Mouse (Mus musculus): ENCODE results near the gene Gimap4. TPM values are rescaled to one million over a fixed set of nuclear protein-coding genes. Genes with fewer than 3 reads are reported as not detected.

Gene Gimap4
- total and polyA plus RNA-seq, 2 experiments from 2014 or later, result 0.48 to 0.77 TPM

DNA sequence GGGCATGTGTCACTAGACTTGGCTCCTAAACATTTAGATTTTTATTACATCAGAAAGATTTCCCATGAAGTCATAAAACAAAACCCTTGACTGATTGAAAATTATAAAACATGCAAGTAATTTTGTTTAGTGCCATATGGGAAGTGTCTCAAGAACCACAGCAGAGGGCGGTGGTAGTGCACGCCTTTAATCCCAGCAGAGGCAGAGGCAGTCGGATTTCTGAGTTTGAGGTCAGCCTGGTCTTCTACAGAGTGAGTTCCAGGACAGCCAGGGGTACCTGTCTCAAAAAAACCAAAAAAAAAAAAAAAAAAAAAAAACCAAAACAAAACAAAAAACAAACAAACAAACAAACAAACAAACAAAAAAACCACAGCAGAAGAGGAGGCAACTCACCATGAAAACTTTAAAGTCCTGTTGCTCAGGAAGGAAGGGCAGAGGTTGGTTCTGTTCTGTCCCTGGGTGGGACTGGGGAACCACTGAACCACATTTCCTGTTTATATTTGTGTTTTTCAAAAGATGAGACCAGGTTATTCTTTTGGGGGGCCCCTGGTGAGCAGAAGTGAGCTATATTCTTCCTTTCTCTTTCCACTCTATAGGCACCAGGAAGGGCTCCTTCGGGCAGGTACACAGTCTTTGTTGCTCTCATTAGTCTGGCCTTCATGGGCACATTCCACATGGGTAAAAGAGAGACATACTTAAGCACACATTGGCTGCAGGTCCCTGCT is 12.6 kb downstream of the Gimap4 start:
- Histone ChIP-seq H3K27ac (ENCODE audit: low read depth, low read length) (no peak overlapping the region), H3K9me3 (ENCODE audit: low read length) (no peaks in the 10 kb centered on the region), H3K36me3 (ENCODE audit: insufficient read depth, low read length) (no peaks in the 10 kb centered on the region), H3K27me3 (ENCODE audit: insufficient read depth, low read length) (no peaks in the 10 kb centered on the region), H3K9ac (replicated peaks; ENCODE audit: low read length, poor library complexity, severe bottlenecking) (no peak overlapping the region), H3K4me2 (ENCODE audit: low read depth, low read length, poor library complexity, severe bottlenecking) (no peak overlapping the region), H3K4me3 (ENCODE audit: low read depth, low read length) (no peak overlapping the region), H3K4me1 (ENCODE audit: insufficient read depth, low read length) (no peaks in the 10 kb centered on the region)
- no peak for ATAC-seq (ENCODE audit: low FRiP score)
- 91% methylated on average over 4 of the region's 4 CpGs for WGBS
- no peak for DNase-seq (ENCODE audit: low spot score)
- TF ChIP-seq CTCF (IDR thresholded peaks at IDR 0.05), result no peak

DNA sequence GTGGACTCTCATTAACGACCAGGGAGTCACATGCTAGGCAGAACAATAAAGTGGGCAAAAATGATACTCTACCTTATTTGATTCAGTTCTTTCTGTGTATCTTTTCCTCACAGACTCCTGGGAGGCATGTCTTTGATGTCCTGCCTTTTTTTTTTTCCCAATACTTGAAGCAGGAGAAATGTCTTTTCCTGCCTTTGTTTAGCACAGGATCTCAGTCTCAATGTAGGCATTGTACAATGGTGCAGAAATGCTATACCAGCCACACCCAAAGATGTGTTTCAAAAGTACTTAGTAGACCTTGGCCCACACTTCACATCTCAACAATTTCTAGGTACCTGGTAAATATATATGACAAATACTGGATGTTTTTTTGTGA is 13.2 kb downstream of the Gimap4 start:
- no peak for ATAC-seq (ENCODE audit: low FRiP score)
- WGBS, result 50% methylated on average over 1 of the region's 1 CpGs
- H3K4me1 ChIP-seq (ENCODE audit: insufficient read depth, low read length), result no peaks in the 10 kb centered on the region

DNA sequence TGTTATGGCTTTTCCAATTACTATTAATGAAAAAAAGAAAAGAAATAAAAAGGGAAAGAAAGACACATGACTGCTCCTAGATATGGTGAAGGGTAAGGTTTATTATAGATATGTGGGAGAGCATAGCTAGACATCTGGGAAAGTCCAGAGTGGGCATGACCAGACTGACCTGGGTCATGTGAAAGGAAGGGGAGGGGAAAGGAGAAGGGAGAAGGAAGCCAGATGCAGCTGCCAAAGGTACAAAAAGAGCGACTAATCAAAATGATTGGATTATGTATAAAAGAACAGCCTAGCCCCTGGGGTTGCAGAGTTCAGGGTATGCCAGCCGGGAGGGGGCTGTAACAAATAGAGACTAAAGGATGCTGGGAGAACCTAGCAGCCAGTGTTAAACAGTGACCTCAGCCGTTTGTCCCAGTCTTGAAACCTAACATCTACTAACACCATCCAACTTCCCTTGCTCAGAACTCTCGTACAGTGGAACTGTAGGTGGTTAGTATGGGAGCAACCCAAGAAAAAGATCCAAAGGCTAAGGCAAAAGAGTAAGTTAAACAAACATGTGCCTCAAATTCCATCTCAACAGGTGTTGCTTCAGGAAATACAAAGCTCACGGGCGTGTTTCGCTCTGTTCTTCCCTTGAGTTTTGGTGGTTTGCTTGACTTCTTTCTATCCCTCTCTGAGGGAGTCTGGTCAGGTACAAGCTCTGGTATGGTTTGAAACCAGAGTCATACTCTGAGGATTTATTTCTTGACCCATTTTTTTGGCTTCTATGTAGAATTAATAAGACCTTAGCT is 13.9 kb downstream of the Gimap4 start:
- Histone ChIP-seq H3K9ac (replicated peaks; ENCODE audit: low read length, poor library complexity, severe bottlenecking) (no peak overlapping the region), H3K4me3 (ENCODE audit: low read depth, low read length) (no peak overlapping the region), H3K4me1 (ENCODE audit: insufficient read depth, low read length) (no peaks in the 10 kb centered on the region), H3K27ac (ENCODE audit: low read depth, low read length) (no peak overlapping the region), H3K36me3 (ENCODE audit: insufficient read depth, low read length) (no peaks in the 10 kb centered on the region), H3K27me3 (ENCODE audit: insufficient read depth, low read length) (no peaks in the 10 kb centered on the region), H3K4me2 (ENCODE audit: low read depth, low read length, poor library complexity, severe bottlenecking) (no peak overlapping the region), H3K9me3 (ENCODE audit: low read length) (no peaks in the 10 kb centered on the region)
- TF ChIP-seq CTCF (IDR thresholded peaks at IDR 0.05), result no peak
- ATAC-seq (ENCODE audit: low FRiP score) (no peak), DNase-seq (ENCODE audit: low spot score) (no peak)
- WGBS, result 73% methylated on average over 7 of the region's 7 CpGs

More for the DNA sequence above, 13.2 kb downstream of the Gimap4 start:
- Histone ChIP-seq H3K36me3 (ENCODE audit: insufficient read depth, low read length) (no peaks in the 10 kb centered on the region), H3K4me2 (ENCODE audit: low read depth, low read length, poor library complexity, severe bottlenecking) (no peak overlapping the region), H3K27me3 (ENCODE audit: insufficient read depth, low read length) (no peaks in the 10 kb centered on the region), H3K9ac (replicated peaks; ENCODE audit: low read length, poor library complexity, severe bottlenecking) (no peak overlapping the region), H3K9me3 (ENCODE audit: low read length) (no peaks in the 10 kb centered on the region), H3K27ac (ENCODE audit: low read depth, low read length) (no peak overlapping the region), H3K4me3 (ENCODE audit: low read depth, low read length) (no peak overlapping the region)
- no peak for TF ChIP-seq CTCF (IDR thresholded peaks at IDR 0.05)
- DNase-seq (ENCODE audit: low spot score), result no peak

DNA sequence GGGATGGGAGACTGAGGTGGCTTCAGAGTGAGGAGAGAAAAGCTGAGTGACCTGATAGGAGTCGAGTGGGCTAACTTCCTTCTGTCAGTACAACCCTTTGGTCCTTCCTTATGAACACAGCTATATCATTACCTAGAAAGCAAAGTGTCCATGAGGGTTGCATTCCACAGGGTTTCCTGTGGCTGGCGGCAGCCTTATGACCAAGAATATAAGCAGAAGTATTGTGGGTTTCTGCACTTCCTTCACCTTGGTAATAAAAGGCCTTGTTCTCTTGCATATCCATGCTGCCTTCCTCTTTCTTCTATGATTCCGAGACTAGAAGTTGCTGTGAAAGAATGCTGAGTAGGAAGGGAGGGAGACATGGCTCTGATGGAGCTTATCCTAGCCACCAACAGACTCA is 14.5 kb downstream of the Gimap4 start:
- H3K9me3 ChIP-seq (ENCODE audit: low read length), result no peaks in the 10 kb centered on the region
- DNase-seq (ENCODE audit: low spot score), result no peak
- H3K4me2 ChIP-seq (ENCODE audit: low read depth, low read length, poor library complexity, severe bottlenecking), result no peak overlapping the region
- ATAC-seq (ENCODE audit: low FRiP score), result no peak
- H3K4me1 ChIP-seq (ENCODE audit: insufficient read depth, low read length), result no peaks in the 10 kb centered on the region
- no peak overlapping the region for H3K4me3 ChIP-seq (ENCODE audit: low read depth, low read length)
- no peaks in the 10 kb centered on the region for H3K36me3 ChIP-seq (ENCODE audit: insufficient read depth, low read length)
- 88% methylated on average over 3 of the region's 3 CpGs for WGBS
- TF ChIP-seq CTCF (IDR thresholded peaks at IDR 0.05), result no peak
- no peak overlapping the region for H3K9ac ChIP-seq (replicated peaks; ENCODE audit: low read length, poor library complexity, severe bottlenecking)
- H3K27ac ChIP-seq (ENCODE audit: low read depth, low read length), result no peak overlapping the region
- no peaks in the 10 kb centered on the region for H3K27me3 ChIP-seq (ENCODE audit: insufficient read depth, low read length)

DNA sequence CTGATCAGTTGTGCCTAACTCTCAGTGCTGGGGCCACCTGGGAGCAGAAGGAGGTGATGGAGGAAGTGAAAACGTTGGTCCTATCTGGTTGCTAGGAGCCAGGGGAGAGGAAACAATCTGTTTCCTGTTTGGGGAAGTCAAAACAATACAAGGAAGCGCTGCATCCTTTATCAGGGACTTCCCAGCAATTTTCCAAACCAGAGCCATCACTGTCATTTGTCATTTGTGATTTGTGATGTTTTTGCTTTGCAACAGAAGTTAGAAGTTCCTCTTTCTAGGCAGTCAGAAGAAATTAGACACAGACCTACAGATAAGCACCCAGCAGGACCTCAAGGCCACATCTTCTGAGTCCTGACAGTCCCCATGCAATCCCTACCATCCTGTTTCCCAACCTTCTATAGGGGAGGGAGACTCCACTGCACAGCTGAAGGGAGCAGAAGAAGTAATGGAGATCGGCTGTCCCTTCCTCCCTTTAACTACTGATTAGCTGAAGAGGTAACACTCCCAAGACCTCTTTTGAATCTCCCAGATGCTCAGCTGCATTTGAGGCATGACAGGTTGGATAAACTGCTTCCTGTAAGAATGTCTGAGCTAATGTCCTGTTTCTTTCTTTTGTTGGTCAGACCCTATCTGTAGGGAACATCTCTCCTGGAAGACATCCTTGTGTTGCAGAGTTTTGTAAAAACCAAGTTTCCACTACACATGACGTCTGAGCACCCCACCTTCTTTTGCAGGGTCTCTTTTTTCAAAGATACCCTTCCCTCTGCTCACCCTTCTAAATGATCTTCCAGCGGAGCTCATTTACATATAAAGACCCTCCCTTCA is 16.1 kb downstream of the Gimap4 start:
- TF ChIP-seq CTCF (IDR thresholded peaks at IDR 0.05), result no peak
- Histone ChIP-seq H3K9me3 (ENCODE audit: low read length) (no peaks in the 10 kb centered on the region), H3K4me3 (ENCODE audit: low read depth, low read length) (no peak overlapping the region), H3K9ac (replicated peaks; ENCODE audit: low read length, poor library complexity, severe bottlenecking) (no peak overlapping the region), H3K4me1 (ENCODE audit: insufficient read depth, low read length) (no peaks in the 10 kb centered on the region), H3K27ac (ENCODE audit: low read depth, low read length) (no peak overlapping the region), H3K4me2 (ENCODE audit: low read depth, low read length, poor library complexity, severe bottlenecking) (no peak overlapping the region), H3K27me3 (ENCODE audit: insufficient read depth, low read length) (no peaks in the 10 kb centered on the region), H3K36me3 (ENCODE audit: insufficient read depth, low read length) (no peaks in the 10 kb centered on the region)
- 64% methylated on average over 5 of the region's 5 CpGs for WGBS
- DNase-seq (ENCODE audit: low spot score), result no peak
- ATAC-seq (ENCODE audit: low FRiP score), result no peak
